Mouse (Mus musculus): ENCODE measurements at regions not wholly inside any gene's neighbourhood (a gene's known extent, or its start where the extent isn't known, plus 50 kb on each side); places are given as distances from the start of the nearest gene placed in this dataset.

GRCm38 (mm10) chr7:83031101-83031500, 164.0 kb downstream of the Mex3b start:
- DNase-seq = no peak

GRCm38 (mm10) chr7:83032025-83032424, 164.9 kb downstream of the Mex3b start:
- peak; percentile 23 for DNase-seq

GRCm38 (mm10) chr7:83032924-83033323, 165.8 kb downstream of the Mex3b start:
- no peak for DNase-seq

GRCm38 (mm10) chr7:83035190-83035589, 168.1 kb downstream of the Mex3b start:
- DNase-seq = no peak

GRCm38 (mm10) chr7:83036397-83036796, 169.3 kb downstream of the Mex3b start:
- DNase-seq = peak; percentile 63

GRCm38 (mm10) chr7:83037100-83037499, 170.0 kb downstream of the Mex3b start:
- DNase-seq = no peak

GRCm38 (mm10) chr7:83037714-83038113, 170.6 kb downstream of the Mex3b start:
- DNase-seq = no peak

- DNase-seq = no peak
Observed at GRCm38 (mm10) chr7:83043746-83044145, 176.6 kb downstream of the Mex3b start.

GRCm38 (mm10) chr7:83045266-83045665, 178.1 kb downstream of the Mex3b start:
- DNase-seq = no peak

GRCm38 (mm10) chr7:83050011-83050410, 182.9 kb downstream of the Mex3b start:
- no peak for DNase-seq

GRCm38 (mm10) chr7:83050833-83051497, 183.8 kb downstream of the Mex3b start:
- no peak for DNase-seq

GRCm38 (mm10) chr7:83056101-83056935, 189.2 kb downstream of the Mex3b start:
- no peak for DNase-seq

GRCm38 (mm10) chr7:83060318-83060717, 193.2 kb downstream of the Mex3b start:
- DNase-seq = no peak

GRCm38 (mm10) chr7:83060733-83061132, 193.6 kb downstream of the Mex3b start:
- no peak for DNase-seq

- DNase-seq = no peak
Observed at GRCm38 (mm10) chr7:83061197-83061893, 194.2 kb downstream of the Mex3b start.

- no peak for DNase-seq
Observed at GRCm38 (mm10) chr7:83061894-83062477, 194.9 kb downstream of the Mex3b start.

- no peak for DNase-seq
Observed at GRCm38 (mm10) chr7:83063559-83063958, 196.4 kb downstream of the Mex3b start.

GRCm38 (mm10) chr7:83065341-83065740, 198.2 kb downstream of the Mex3b start:
- DNase-seq = no peak

- DNase-seq = no peak
Observed at GRCm38 (mm10) chr7:83074399-83074970, 207.4 kb downstream of the Mex3b start.

- DNase-seq = no peak
Observed at GRCm38 (mm10) chr7:83075159-83075952, 208.2 kb downstream of the Mex3b start.

Data from gastrocnemius, postnatal 10 days (tissue).